Mouse (Mus musculus): Measurements from ENCODE around the gene Fndc7.

- TF ChIP-seq POLR2A (IDR thresholded peaks at IDR 0.05; ENCODE audit: borderline replicate concordance, control insufficient read depth, low read depth, low read length) (no peak), CTCF (IDR thresholded peaks at IDR 0.05; ENCODE audit: control insufficient read depth, insufficient read depth, low read length) (no peak)
These were observed 13.1 kb upstream of the Fndc7 start for GRCm38 (mm10) chr3:108902934-108903333.

Measured in bone marrow, adult 2 months (tissue).